Mouse (Mus musculus): ENCODE measurements at regions not wholly inside any gene's neighbourhood (a gene's known extent, or its start where the extent isn't known, plus 50 kb on each side); places are given as distances from the start of the nearest gene placed in this dataset.

- TF ChIP-seq POLR2A (IDR thresholded peaks at IDR 0.05; ENCODE audit: low read depth, low read length) (no peak), CTCF (IDR thresholded peaks at IDR 0.05; ENCODE audit: extremely low read depth, insufficient read length, insufficient replicate concordance, low read depth, low read length) (no peak)
- H3K4me3 ChIP-seq (ENCODE audit: low read depth, low read length), result no peak overlapping the region
- 70% methylated on average over 16 of the region's 16 CpGs for WGBS
Observed at GRCm38 (mm10) chr3:34860877-34861649, 210.9 kb downstream of the Sox2 start.

DNA sequence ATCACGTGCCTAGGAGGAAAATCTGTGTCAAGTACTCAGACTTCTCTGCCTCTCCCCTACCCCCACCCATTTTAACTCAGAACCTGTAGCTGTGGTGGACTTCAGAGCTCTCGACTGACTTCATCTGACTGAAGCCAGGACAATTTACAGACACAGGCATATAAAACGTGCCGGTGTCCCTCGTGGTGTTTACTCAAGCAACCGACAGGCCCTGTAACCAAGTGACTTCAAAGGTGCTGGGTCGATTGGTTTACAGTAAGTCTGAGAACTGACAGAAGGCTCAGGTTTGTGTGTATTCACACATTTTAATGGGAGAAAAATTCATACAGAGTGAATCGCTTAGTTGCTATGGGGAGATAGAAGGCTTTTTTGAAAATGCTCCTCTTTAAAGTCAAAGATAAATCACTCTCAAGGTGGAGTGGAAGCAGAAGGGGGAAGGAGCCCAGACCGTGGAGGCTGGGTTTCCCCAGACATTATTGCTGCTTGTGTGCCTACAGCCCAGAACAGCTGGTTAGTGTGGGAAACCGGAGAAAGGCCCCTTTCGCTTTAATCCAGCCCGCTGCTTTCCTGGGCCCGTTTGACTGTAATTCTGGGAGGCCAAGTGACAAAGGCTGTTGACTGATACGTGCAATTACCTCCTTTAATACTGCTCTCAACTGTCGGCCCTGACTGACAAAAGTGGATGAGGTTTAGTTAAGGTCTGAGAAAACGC lies 218.6 kb downstream of the Sox2 start:
- H3K27me3 ChIP-seq (ENCODE audit: control insufficient read depth, insufficient read depth, low read length), result no peaks in the 10 kb centered on the region
- no peak overlapping the region for H3K27ac ChIP-seq (ENCODE audit: insufficient read depth, low read depth, low read length)
- H3K36me3 ChIP-seq (ENCODE audit: control insufficient read depth, insufficient read depth, low read length), result no peaks in the 10 kb centered on the region
- TF ChIP-seq POLR2A (IDR thresholded peaks at IDR 0.05; ENCODE audit: low read depth, low read length) (no peak), CTCF (IDR thresholded peaks at IDR 0.05; ENCODE audit: extremely low read depth, insufficient read length, insufficient replicate concordance, low read depth, low read length) (no peak)
- WGBS, result 21% methylated on average over 16 of the region's 16 CpGs
- no peak overlapping the region for H3K4me3 ChIP-seq (ENCODE audit: low read depth, low read length)
- no peaks in the 10 kb centered on the region for H3K4me1 ChIP-seq (ENCODE audit: control insufficient read depth, insufficient read depth, insufficient read length, low read length)

More at GRCm38 (mm10) chr3:34860877-34861649, 210.9 kb downstream of the Sox2 start:
- no peak overlapping the region for H3K27ac ChIP-seq (ENCODE audit: insufficient read depth, low read depth, low read length)
- no peaks in the 10 kb centered on the region for H3K4me1 ChIP-seq (ENCODE audit: control insufficient read depth, insufficient read depth, insufficient read length, low read length)
- no peaks in the 10 kb centered on the region for H3K27me3 ChIP-seq (ENCODE audit: control insufficient read depth, insufficient read depth, low read length)
- H3K36me3 ChIP-seq (ENCODE audit: control insufficient read depth, insufficient read depth, low read length), result no peaks in the 10 kb centered on the region

DNA sequence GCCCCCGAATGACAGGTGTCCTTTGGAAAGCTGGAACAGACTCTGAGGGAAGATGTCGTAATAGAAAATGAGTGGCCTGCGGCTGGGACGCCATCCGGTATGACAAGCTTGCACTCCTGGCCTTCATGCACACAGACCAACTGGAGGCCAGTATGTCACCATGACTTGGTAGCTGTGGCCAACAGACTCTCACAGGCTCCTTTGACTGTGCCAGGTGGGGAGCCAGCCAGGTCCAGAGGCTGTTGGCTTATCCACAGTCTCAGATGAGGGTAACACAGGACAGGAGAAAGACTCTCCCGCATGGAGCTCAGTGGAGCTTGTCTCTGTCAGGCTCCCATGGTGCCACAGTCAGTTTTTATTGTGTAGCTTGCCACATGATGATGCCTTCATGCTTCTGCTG lies 219.7 kb downstream of the Sox2 start:
- Histone ChIP-seq H3K4me1 (ENCODE audit: control insufficient read depth, insufficient read depth, insufficient read length, low read length) (no peaks in the 10 kb centered on the region), H3K27ac (ENCODE audit: insufficient read depth, low read depth, low read length) (no peak overlapping the region), H3K4me3 (ENCODE audit: low read depth, low read length) (no peak overlapping the region), H3K36me3 (ENCODE audit: control insufficient read depth, insufficient read depth, low read length) (no peaks in the 10 kb centered on the region), H3K27me3 (ENCODE audit: control insufficient read depth, insufficient read depth, low read length) (no peaks in the 10 kb centered on the region)
- TF ChIP-seq CTCF (IDR thresholded peaks at IDR 0.05; ENCODE audit: extremely low read depth, insufficient read length, insufficient replicate concordance, low read depth, low read length) (no peak), POLR2A (IDR thresholded peaks at IDR 0.05; ENCODE audit: low read depth, low read length) (no peak)
- 92% methylated on average over 6 of the region's 6 CpGs for WGBS

DNA sequence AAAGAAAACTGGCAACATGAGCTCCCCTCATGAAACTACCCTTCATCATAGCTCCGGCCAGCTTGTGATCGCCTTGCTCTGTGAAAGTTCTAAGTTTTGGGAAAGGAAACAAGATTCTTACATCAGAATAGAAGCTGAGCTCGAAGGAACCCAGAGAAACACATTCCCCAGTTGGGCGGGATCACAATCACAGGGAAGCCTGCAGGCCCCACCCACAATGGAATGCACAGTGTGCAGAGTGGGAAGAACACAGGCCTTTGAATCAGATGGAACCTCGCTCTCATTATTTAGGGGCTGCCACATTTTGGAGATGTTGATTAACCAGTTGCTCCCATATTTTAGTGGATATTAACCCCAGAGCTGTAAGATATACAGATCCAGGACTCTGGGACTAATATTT lies 234.9 kb downstream of the Sox2 start:
- H3K4me3 ChIP-seq (ENCODE audit: low read depth, low read length), result no peak overlapping the region
- no peaks in the 10 kb centered on the region for H3K4me1 ChIP-seq (ENCODE audit: control insufficient read depth, insufficient read depth, insufficient read length, low read length)
- no peaks in the 10 kb centered on the region for H3K27me3 ChIP-seq (ENCODE audit: control insufficient read depth, insufficient read depth, low read length)
- no peaks in the 10 kb centered on the region for H3K36me3 ChIP-seq (ENCODE audit: control insufficient read depth, insufficient read depth, low read length)
- no peak for TF ChIP-seq POLR2A (IDR thresholded peaks at IDR 0.05; ENCODE audit: low read depth, low read length)
- no peak for TF ChIP-seq CTCF (IDR thresholded peaks at IDR 0.05; ENCODE audit: extremely low read depth, insufficient read length, insufficient replicate concordance, low read depth, low read length)
- WGBS, result 56% methylated on average over 5 of the region's 5 CpGs
- H3K27ac ChIP-seq (ENCODE audit: insufficient read depth, low read depth, low read length), result no peak overlapping the region

DNA sequence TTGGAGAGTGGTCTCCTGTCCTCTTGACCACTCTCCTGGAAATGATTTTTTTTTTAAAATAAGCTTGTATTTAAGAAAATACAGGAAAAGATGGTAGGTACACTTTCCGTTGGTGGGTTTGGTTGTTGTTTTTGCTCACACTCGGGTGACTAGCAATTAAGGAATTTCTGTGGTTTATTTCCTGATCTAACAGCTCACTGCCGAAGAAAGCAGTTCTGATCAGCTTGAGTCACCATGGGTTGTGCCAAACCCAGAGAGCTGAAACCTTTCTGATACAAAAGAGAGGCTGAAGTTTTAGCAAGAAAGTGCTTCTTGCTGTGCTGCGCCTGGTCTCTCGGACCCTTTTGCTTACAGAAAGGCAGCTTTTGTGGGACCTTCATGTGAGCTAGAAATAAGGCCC lies 243.2 kb downstream of the Sox2 start:
- H3K4me1 ChIP-seq (ENCODE audit: control insufficient read depth, insufficient read depth, insufficient read length, low read length), result no peaks in the 10 kb centered on the region
- no peak overlapping the region for H3K4me3 ChIP-seq (ENCODE audit: low read depth, low read length)
- no peaks in the 10 kb centered on the region for H3K27me3 ChIP-seq (ENCODE audit: control insufficient read depth, insufficient read depth, low read length)
- no peak overlapping the region for H3K27ac ChIP-seq (ENCODE audit: insufficient read depth, low read depth, low read length)
- no peaks in the 10 kb centered on the region for H3K36me3 ChIP-seq (ENCODE audit: control insufficient read depth, insufficient read depth, low read length)
- no peak for TF ChIP-seq POLR2A (IDR thresholded peaks at IDR 0.05; ENCODE audit: low read depth, low read length)
- no peak for TF ChIP-seq CTCF (IDR thresholded peaks at IDR 0.05; ENCODE audit: extremely low read depth, insufficient read length, insufficient replicate concordance, low read depth, low read length)
- 80% methylated on average over 5 of the region's 5 CpGs for WGBS

DNA sequence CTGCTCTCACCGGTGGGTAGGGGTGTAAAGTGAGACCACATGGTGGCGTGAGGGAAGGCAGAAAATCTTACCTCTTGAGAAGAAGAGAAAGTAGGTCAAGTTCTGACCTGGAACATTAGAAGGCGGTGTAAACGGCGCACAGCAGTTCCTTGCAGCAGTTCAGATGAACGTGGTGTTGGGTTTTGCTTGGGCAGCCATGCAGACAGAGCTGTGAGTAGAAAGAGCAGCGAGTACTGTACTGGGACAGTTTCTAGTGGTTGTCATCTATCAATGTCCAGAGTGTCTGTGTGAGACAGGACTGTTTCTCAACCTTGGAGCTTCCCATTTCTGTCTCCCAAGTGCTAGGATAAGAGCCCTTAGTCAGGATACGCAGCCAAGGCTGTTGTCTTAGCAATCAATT lies 252.9 kb downstream of the Sox2 start:
- no peak for TF ChIP-seq POLR2A (IDR thresholded peaks at IDR 0.05; ENCODE audit: low read depth, low read length)
- no peak for TF ChIP-seq CTCF (IDR thresholded peaks at IDR 0.05; ENCODE audit: extremely low read depth, insufficient read length, insufficient replicate concordance, low read depth, low read length)
- WGBS, result 85% methylated on average over 8 of the region's 8 CpGs

DNA sequence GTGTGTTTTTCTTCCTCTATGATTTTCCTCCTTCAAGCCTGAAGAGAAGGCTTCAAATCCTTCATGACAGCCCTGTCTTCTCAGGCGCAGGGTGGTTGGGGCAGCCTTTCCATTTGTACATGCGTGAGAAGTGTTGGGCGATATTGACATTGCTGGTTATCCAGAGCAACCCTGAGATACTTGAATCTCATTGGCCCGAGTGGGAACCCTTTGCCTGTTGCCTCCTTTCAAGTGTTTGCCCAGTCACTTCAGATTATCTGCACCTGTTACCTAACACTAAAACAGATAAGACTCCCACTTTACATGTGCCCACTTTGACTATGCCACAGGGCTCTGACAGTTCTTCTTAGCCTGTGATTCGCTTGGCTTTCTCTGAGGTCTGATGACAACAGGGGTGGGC lies 258.3 kb downstream of the Sox2 start:
- Histone ChIP-seq H3K4me3 (ENCODE audit: low read depth, low read length) (no peak overlapping the region), H3K27ac (ENCODE audit: insufficient read depth, low read depth, low read length) (no peak overlapping the region), H3K36me3 (ENCODE audit: control insufficient read depth, insufficient read depth, low read length) (no peaks in the 10 kb centered on the region), H3K27me3 (ENCODE audit: control insufficient read depth, insufficient read depth, low read length) (no peaks in the 10 kb centered on the region), H3K4me1 (ENCODE audit: control insufficient read depth, insufficient read depth, insufficient read length, low read length) (no peaks in the 10 kb centered on the region)
- TF ChIP-seq CTCF (IDR thresholded peaks at IDR 0.05; ENCODE audit: extremely low read depth, insufficient read length, insufficient replicate concordance, low read depth, low read length), result no peak
- TF ChIP-seq POLR2A (IDR thresholded peaks at IDR 0.05; ENCODE audit: low read depth, low read length), result no peak
- WGBS, result 36% methylated on average over 5 of the region's 5 CpGs

More for the DNA sequence above, 252.9 kb downstream of the Sox2 start:
- H3K27ac ChIP-seq (ENCODE audit: insufficient read depth, low read depth, low read length), result no peak overlapping the region
- no peaks in the 10 kb centered on the region for H3K27me3 ChIP-seq (ENCODE audit: control insufficient read depth, insufficient read depth, low read length)
- no peak overlapping the region for H3K4me3 ChIP-seq (ENCODE audit: low read depth, low read length)
- no peaks in the 10 kb centered on the region for H3K4me1 ChIP-seq (ENCODE audit: control insufficient read depth, insufficient read depth, insufficient read length, low read length)
- H3K36me3 ChIP-seq (ENCODE audit: control insufficient read depth, insufficient read depth, low read length), result no peaks in the 10 kb centered on the region

All from small intestine, adult 2 months (tissue).